Mouse (Mus musculus): Measurements from ENCODE around the gene Gipc2. TPM values are rescaled to one million over a fixed set of nuclear protein-coding genes. Genes with fewer than 3 reads are reported as not detected.

The Gipc2 gene
- polyA plus RNA-seq, 1 experiment from 2014 or later: 4.3 TPM

GRCm38 (mm10) chr3:152189306-152189705, 23.3 kb upstream of the Gipc2 start:
- H3K27ac ChIP-seq: no peak overlapping the region
- 75% methylated on average over 4 of the region's 4 CpGs for WGBS
- H3K4me3 ChIP-seq (replicated peaks): no peak overlapping the region
- H3K36me3 ChIP-seq: peaks cover 23% of the 10 kb centered on the region
- peak overlapping the region; percentile 22 for H3K4me2 ChIP-seq
- H3K9ac ChIP-seq (replicated peaks): no peak overlapping the region
- ATAC-seq (ENCODE audit: insufficient number of reproducible peaks, insufficient read depth, low FRiP score, low TSS enrichment, low read depth): no peak
- H3K9me3 ChIP-seq: no peaks in the 10 kb centered on the region
- H3K27me3 ChIP-seq: no peaks in the 10 kb centered on the region
- H3K4me1 ChIP-seq (replicated peaks): peaks cover 18% of the 10 kb centered on the region

GRCm38 (mm10) chr3:152186106-152186505, 20.1 kb upstream of the Gipc2 start:
- Histone ChIP-seq H3K9me3 (no peaks in the 10 kb centered on the region), H3K9ac (replicated peaks) (no peak overlapping the region), H3K4me1 (replicated peaks) (peaks cover 12% of the 10 kb centered on the region), H3K4me3 (replicated peaks) (no peak overlapping the region), H3K36me3 (peaks cover 46% of the 10 kb centered on the region), H3K27ac (no peak overlapping the region), H3K4me2 (no peak overlapping the region), H3K27me3 (no peaks in the 10 kb centered on the region)
- 87% methylated on average over 6 of the region's 6 CpGs for WGBS
- ATAC-seq (ENCODE audit: insufficient number of reproducible peaks, insufficient read depth, low FRiP score, low TSS enrichment, low read depth): no peak

- Histone ChIP-seq H3K9ac (replicated peaks) (no peak overlapping the region), H3K4me1 (replicated peaks) (peaks cover 10% of the 10 kb centered on the region; the same call in 1 of the 2 replicates), H3K4me3 (replicated peaks) (no peak overlapping the region), H3K36me3 (peaks cover 49% of the 10 kb centered on the region), H3K4me2 (no peak overlapping the region), H3K9me3 (no peaks in the 10 kb centered on the region), H3K27ac (no peak overlapping the region), H3K27me3 (no peaks in the 10 kb centered on the region)
- 90% methylated on average over 9 of the region's 9 CpGs for WGBS
- no peak for ATAC-seq (ENCODE audit: insufficient number of reproducible peaks, insufficient read depth, low FRiP score, low TSS enrichment, low read depth)
Measured at GRCm38 (mm10) chr3:152183522-152183921, 17.5 kb upstream of the Gipc2 start.

GRCm38 (mm10) chr3:152180624-152181023, 14.6 kb upstream of the Gipc2 start:
- H3K27ac ChIP-seq: no peak overlapping the region
- H3K36me3 ChIP-seq: peaks cover 37% of the 10 kb centered on the region
- H3K27me3 ChIP-seq: no peaks in the 10 kb centered on the region
- no peak overlapping the region for H3K4me2 ChIP-seq
- no peak for ATAC-seq (ENCODE audit: insufficient number of reproducible peaks, insufficient read depth, low FRiP score, low TSS enrichment, low read depth)
- no peaks in the 10 kb centered on the region for H3K9me3 ChIP-seq
- peaks cover 10% of the 10 kb centered on the region; the same call in 1 of the 2 replicates for H3K4me1 ChIP-seq (replicated peaks)
- H3K4me3 ChIP-seq (replicated peaks): no peak overlapping the region
- WGBS: 91% methylated on average over 4 of the region's 4 CpGs
- no peak overlapping the region for H3K9ac ChIP-seq (replicated peaks)

- Histone ChIP-seq H3K4me1 (replicated peaks) (peaks cover 10% of the 10 kb centered on the region; the same call in 1 of the 2 replicates), H3K4me2 (no peak overlapping the region), H3K27me3 (no peaks in the 10 kb centered on the region), H3K9ac (replicated peaks) (no peak overlapping the region), H3K27ac (peak overlapping the region; percentile 76), H3K4me3 (replicated peaks) (no peak overlapping the region), H3K36me3 (peaks cover 26% of the 10 kb centered on the region; the same call in 1 of the 2 replicates), H3K9me3 (no peaks in the 10 kb centered on the region)
- ATAC-seq (ENCODE audit: insufficient number of reproducible peaks, insufficient read depth, low FRiP score, low TSS enrichment, low read depth): peak; percentile 90; the same call in 1 of the 2 replicates
- 8% methylated on average over 1 of the region's 1 CpGs for WGBS
Measured at GRCm38 (mm10) chr3:152179285-152179684, 13.3 kb upstream of the Gipc2 start.

GRCm38 (mm10) chr3:152178816-152179215, 12.8 kb upstream of the Gipc2 start:
- no peaks in the 10 kb centered on the region for H3K27me3 ChIP-seq
- peaks cover 23% of the 10 kb centered on the region; the same call in 1 of the 2 replicates for H3K36me3 ChIP-seq
- no peak overlapping the region for H3K4me2 ChIP-seq
- H3K4me1 ChIP-seq (replicated peaks): peaks cover 10% of the 10 kb centered on the region; the same call in 1 of the 2 replicates
- WGBS: 67% methylated on average over 4 of the region's 4 CpGs
- no peak overlapping the region for H3K9ac ChIP-seq (replicated peaks)
- H3K9me3 ChIP-seq: no peaks in the 10 kb centered on the region
- no peak overlapping the region for H3K4me3 ChIP-seq (replicated peaks)
- H3K27ac ChIP-seq: peak overlapping the region; percentile 76
- 0 out of 2 replicates have a peak, but pooled peaks have one; percentile 4 for ATAC-seq (ENCODE audit: insufficient number of reproducible peaks, insufficient read depth, low FRiP score, low TSS enrichment, low read depth)

- Histone ChIP-seq H3K27me3 (peaks cover 7% of the 10 kb centered on the region; the same call in 1 of the 2 replicates), H3K36me3 (no peaks in the 10 kb centered on the region), H3K4me2 (no peak overlapping the region), H3K4me3 (replicated peaks) (no peak overlapping the region), H3K4me1 (replicated peaks) (0 out of 2 replicates have a peak, but pooled peaks cover under 1% of the 10 kb centered on the region), H3K9ac (replicated peaks) (no peak overlapping the region), H3K9me3 (no peaks in the 10 kb centered on the region), H3K27ac (no peak overlapping the region)
- no peak for ATAC-seq (ENCODE audit: insufficient number of reproducible peaks, insufficient read depth, low FRiP score, low TSS enrichment, low read depth)
- WGBS: 73% methylated on average over 7 of the region's 7 CpGs
Measured at GRCm38 (mm10) chr3:152172322-152172935, 6.4 kb upstream of the Gipc2 start.

- Histone ChIP-seq H3K4me1 (replicated peaks) (0 out of 2 replicates have a peak, but pooled peaks cover 6% of the 10 kb centered on the region), H3K4me3 (replicated peaks) (no peak overlapping the region), H3K4me2 (no peak overlapping the region), H3K27me3 (peaks cover 13% of the 10 kb centered on the region), H3K9ac (replicated peaks) (no peak overlapping the region), H3K9me3 (no peaks in the 10 kb centered on the region), H3K27ac (no peak overlapping the region), H3K36me3 (no peaks in the 10 kb centered on the region)
- WGBS: 72% methylated on average over 7 of the region's 7 CpGs
- ATAC-seq (ENCODE audit: insufficient number of reproducible peaks, insufficient read depth, low FRiP score, low TSS enrichment, low read depth): no peak
Measured at GRCm38 (mm10) chr3:152171862-152172261, 5.8 kb upstream of the Gipc2 start.

GRCm38 (mm10) chr3:152171236-152171635, 5.2 kb upstream of the Gipc2 start:
- Histone ChIP-seq H3K4me1 (replicated peaks) (peaks cover 12% of the 10 kb centered on the region; the same call in 1 of the 2 replicates), H3K4me2 (no peak overlapping the region), H3K27me3 (peaks cover 19% of the 10 kb centered on the region), H3K4me3 (replicated peaks) (no peak overlapping the region), H3K36me3 (no peaks in the 10 kb centered on the region), H3K9ac (replicated peaks) (no peak overlapping the region), H3K9me3 (no peaks in the 10 kb centered on the region), H3K27ac (no peak overlapping the region)
- WGBS: 63% methylated on average over 2 of the region's 2 CpGs
- ATAC-seq (ENCODE audit: insufficient number of reproducible peaks, insufficient read depth, low FRiP score, low TSS enrichment, low read depth): no peak

GRCm38 (mm10) chr3:152170407-152170806, 4.4 kb upstream of the Gipc2 start:
- no peaks in the 10 kb centered on the region for H3K9me3 ChIP-seq
- no peak overlapping the region for H3K27ac ChIP-seq
- no peak for ATAC-seq (ENCODE audit: insufficient number of reproducible peaks, insufficient read depth, low FRiP score, low TSS enrichment, low read depth)
- H3K4me1 ChIP-seq (replicated peaks): peaks cover 20% of the 10 kb centered on the region
- 45% methylated on average over 1 of the region's 1 CpGs for WGBS
- no peak overlapping the region for H3K9ac ChIP-seq (replicated peaks)
- no peak overlapping the region for H3K4me3 ChIP-seq (replicated peaks)
- H3K36me3 ChIP-seq: no peaks in the 10 kb centered on the region
- no peak overlapping the region for H3K4me2 ChIP-seq
- H3K27me3 ChIP-seq: peaks cover 28% of the 10 kb centered on the region

- Histone ChIP-seq H3K9me3 (no peaks in the 10 kb centered on the region), H3K4me1 (replicated peaks) (peaks cover 23% of the 10 kb centered on the region)
- no peak for ATAC-seq (ENCODE audit: insufficient number of reproducible peaks, insufficient read depth, low FRiP score, low TSS enrichment, low read depth)
Measured at GRCm38 (mm10) chr3:152168007-152168406, 2.0 kb upstream of the Gipc2 start.

More at GRCm38 (mm10) chr3:152168007-152168406, 2.0 kb upstream of the Gipc2 start:
- Histone ChIP-seq H3K9ac (replicated peaks) (no peak overlapping the region), H3K27ac (no peak overlapping the region), H3K4me2 (no peak overlapping the region), H3K27me3 (peaks cover 38% of the 10 kb centered on the region), H3K4me3 (replicated peaks) (no peak overlapping the region), H3K36me3 (no peaks in the 10 kb centered on the region)
- WGBS: 93% methylated on average over 10 of the region's 10 CpGs

Data from limb, embryonic 12.5 days (tissue).